Mouse (Mus musculus) cortical plate, adult 2 months (tissue): Measurements from ENCODE around the gene Tgfb3. TPM values are rescaled to one million over a fixed set of nuclear protein-coding genes. Genes with fewer than 3 reads are reported as not detected.

Experiments
- H3K27ac ChIP-seq: fragments of 200-500 bp; 2 replicates; pipeline ENCODE4 v1.5.1; 2012; ENCODE audit warnings: low read length, control low read depth, inconsistent platforms; ENCODE audit not compliant: insufficient read depth
- H3K4me1 ChIP-seq: fragments of 200-500 bp; 2 replicates; pipeline ENCODE4 v1.6.1; 2011; ENCODE audit warnings: low read length; ENCODE audit not compliant: control insufficient read depth, insufficient read depth
- H3K4me3 ChIP-seq: fragments of 200-500 bp; 2 replicates; pipeline ENCODE4 v1.5.1; 2011; ENCODE audit warnings: mild to moderate bottlenecking, low read length, control low read depth; ENCODE audit not compliant: insufficient read depth
- CTCF ChIP-seq: fragments of 200-500 bp; IDR thresholded peaks from 2 replicates; pipeline ENCODE4 v1.5.1; 2011; ENCODE audit warnings: mild to moderate bottlenecking, control low read depth, low read length; ENCODE audit not compliant: insufficient read depth; ENCODE audit errors: extremely low read depth
- POLR2A ChIP-seq: fragments of 200-500 bp; IDR thresholded peaks from 2 replicates; pipeline ENCODE4 v1.6.1; 2011; ENCODE audit warnings: mild to moderate bottlenecking, low read length, control low read depth; ENCODE audit not compliant: insufficient read depth; ENCODE audit errors: extremely low read depth
- polyA plus RNA-seq: library from polyadenylated mRNA; depleted of rRNA; stranded (reverse); fragments of >200 nt; gene quantifications from 2 replicates; pipeline ENCODE4 v1.2.3, GENCODE M21; 2012; rRNA removed

The Tgfb3 gene
- 10.0 and 10.5 TPM in 2 replicates for polyA plus RNA-seq

- TF ChIP-seq POLR2A (peak; percentile 33), CTCF (no peak)
- H3K27ac ChIP-seq, result 0 out of 2 replicates have a peak within 1 kb of the TSS, but pooled peaks have one; percentile 30
- no peaks in the 10 kb centered on the region; the same call in 1 of the 2 replicates for H3K4me1 ChIP-seq
- peak within 1 kb of the TSS; percentile 44 for H3K4me3 ChIP-seq
These were observed at the start of gene Tgfb3 for GRCm38 (mm10) chr12:86078553-86079201. Gene Tgfb3, minus strand, starts transcription at chr12:86079041.

- no peak overlapping the region for H3K27ac ChIP-seq
- no peak overlapping the region for H3K4me3 ChIP-seq
- no peaks in the 10 kb centered on the region for H3K4me1 ChIP-seq
- TF ChIP-seq POLR2A (no peak), CTCF (no peak)
These were observed 49.3 kb upstream of the Tgfb3 start for GRCm38 (mm10) chr12:86128122-86128521.

- Histone ChIP-seq H3K4me3 (no peak overlapping the region), H3K27ac (no peak overlapping the region), H3K4me1 (no peaks in the 10 kb centered on the region)
- TF ChIP-seq CTCF (no peak), POLR2A (no peak)
These were observed 45.2 kb upstream of the Tgfb3 start for GRCm38 (mm10) chr12:86124016-86124415.

- no peak for TF ChIP-seq POLR2A
- no peak for TF ChIP-seq CTCF
- Histone ChIP-seq H3K27ac (no peak overlapping the region), H3K4me1 (no peaks in the 10 kb centered on the region), H3K4me3 (no peak overlapping the region)
These were observed 37.5 kb upstream of the Tgfb3 start for GRCm38 (mm10) chr12:86116295-86116835.

- Histone ChIP-seq H3K4me3 (no peak overlapping the region), H3K4me1 (no peaks in the 10 kb centered on the region), H3K27ac (no peak overlapping the region)
- no peak for TF ChIP-seq POLR2A
- peak; percentile 8; the same call in 1 of the 2 replicates for TF ChIP-seq CTCF
These were observed 31.8 kb upstream of the Tgfb3 start for GRCm38 (mm10) chr12:86110637-86111036.

- TF ChIP-seq CTCF, result no peak
- TF ChIP-seq POLR2A, result no peak
- Histone ChIP-seq H3K27ac (no peak overlapping the region), H3K4me1 (no peaks in the 10 kb centered on the region), H3K4me3 (no peak overlapping the region)
These were observed 30.7 kb upstream of the Tgfb3 start for GRCm38 (mm10) chr12:86109531-86109930.

- Histone ChIP-seq H3K4me3 (no peak overlapping the region), H3K4me1 (peaks cover 3% of the 10 kb centered on the region; the same call in 1 of the 2 replicates), H3K27ac (no peak overlapping the region)
- no peak for TF ChIP-seq POLR2A
- no peak for TF ChIP-seq CTCF
These were observed 28.8 kb upstream of the Tgfb3 start for GRCm38 (mm10) chr12:86107645-86108044.

GRCm38 (mm10) chr12:86106086-86106485 is 27.2 kb upstream of the Tgfb3 start:
- no peak overlapping the region for H3K4me3 ChIP-seq
- peak overlapping the region; percentile 33; the same call in 1 of the 2 replicates for H3K27ac ChIP-seq
- H3K4me1 ChIP-seq, result peaks cover 4% of the 10 kb centered on the region; the same call in 1 of the 2 replicates
- TF ChIP-seq POLR2A (no peak), CTCF (no peak)

- Histone ChIP-seq H3K27ac (peak overlapping the region; percentile 33; the same call in 1 of the 2 replicates), H3K4me3 (no peak overlapping the region), H3K4me1 (peaks cover 4% of the 10 kb centered on the region; the same call in 1 of the 2 replicates)
- TF ChIP-seq POLR2A (no peak), CTCF (no peak)
These were observed 26.7 kb upstream of the Tgfb3 start for GRCm38 (mm10) chr12:86105546-86105945.

- Histone ChIP-seq H3K27ac (peak overlapping the region; percentile 71; the same call in 1 of the 2 replicates), H3K4me1 (peaks cover 4% of the 10 kb centered on the region; the same call in 1 of the 2 replicates)
- TF ChIP-seq CTCF (no peak), POLR2A (no peak)
These were observed 25.5 kb upstream of the Tgfb3 start for GRCm38 (mm10) chr12:86104297-86104696.

More at GRCm38 (mm10) chr12:86104297-86104696, 25.5 kb upstream of the Tgfb3 start:
- H3K4me3 ChIP-seq, result no peak overlapping the region
